Mouse (Mus musculus) adrenal gland, postnatal 10 days (tissue): ENCODE measurements at regions not wholly inside any gene's neighbourhood (a gene's known extent, or its start where the extent isn't known, plus 50 kb on each side); places are given as distances from the start of the nearest gene placed in this dataset. TPM values are rescaled to one million over a fixed set of nuclear protein-coding genes. Genes with fewer than 3 reads are reported as not detected.

Experiments used
- DNase-seq: peaks from one replicate; pipeline ENCODE4 v3.0.0; 2021; ENCODE audit warnings: mixed read lengths
- microRNA-seq: library from miRNA; unstranded; fragments of <30 nt; microRNA quantifications from one replicate; pipeline ENCODE4 v1.2.0, GENCODE M21; 2021

DNA sequence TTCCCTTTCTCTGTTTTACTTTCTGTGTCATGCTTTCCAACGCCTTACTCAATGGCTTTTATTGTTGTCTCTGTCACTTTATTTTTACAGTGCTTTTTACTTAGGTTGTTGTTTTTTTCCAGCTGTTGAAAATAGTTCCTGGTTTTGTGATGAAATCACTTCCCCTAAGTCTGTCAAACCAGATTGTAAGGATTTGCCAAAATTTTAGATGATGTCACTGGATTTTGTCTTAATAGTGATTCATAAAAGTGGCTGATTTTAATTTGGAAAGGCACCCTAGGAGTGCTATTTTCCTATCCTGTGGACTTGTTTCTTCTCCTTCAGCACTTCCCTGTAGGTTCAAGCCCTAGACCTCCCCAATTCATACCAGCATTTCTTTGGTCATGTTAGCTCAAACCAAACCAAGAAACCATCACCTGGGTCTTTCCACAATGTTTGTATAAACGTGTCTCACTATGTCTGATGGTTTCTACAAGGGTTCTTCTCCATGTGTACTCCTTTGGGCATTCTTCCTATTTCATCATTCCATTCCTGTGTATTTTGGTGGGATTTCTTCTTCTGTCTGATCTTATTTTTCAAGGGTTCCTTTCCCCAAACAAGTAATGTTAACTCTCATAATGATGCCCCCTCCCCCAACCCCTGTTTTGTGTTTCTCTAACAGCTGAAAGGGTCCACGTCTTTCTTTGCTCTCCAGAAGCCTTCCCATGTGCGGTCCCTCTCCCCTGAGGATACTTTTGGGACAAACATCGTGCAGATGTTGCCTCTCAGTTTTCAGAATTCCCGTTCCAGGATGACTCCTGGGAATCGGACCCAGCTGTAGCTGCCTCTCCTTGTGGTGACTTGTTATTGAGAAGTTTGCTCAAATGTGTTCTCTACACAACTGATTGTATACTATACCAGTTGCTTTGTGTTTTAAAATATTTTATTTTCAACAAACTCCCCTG, 89.5 kb upstream of the Dcn start:
- no peak for DNase-seq

- DNase-seq, result no peak
These were observed 82.2 kb upstream of the Dcn start for GRCm38 (mm10) chr10:97397062-97397771.

DNA sequence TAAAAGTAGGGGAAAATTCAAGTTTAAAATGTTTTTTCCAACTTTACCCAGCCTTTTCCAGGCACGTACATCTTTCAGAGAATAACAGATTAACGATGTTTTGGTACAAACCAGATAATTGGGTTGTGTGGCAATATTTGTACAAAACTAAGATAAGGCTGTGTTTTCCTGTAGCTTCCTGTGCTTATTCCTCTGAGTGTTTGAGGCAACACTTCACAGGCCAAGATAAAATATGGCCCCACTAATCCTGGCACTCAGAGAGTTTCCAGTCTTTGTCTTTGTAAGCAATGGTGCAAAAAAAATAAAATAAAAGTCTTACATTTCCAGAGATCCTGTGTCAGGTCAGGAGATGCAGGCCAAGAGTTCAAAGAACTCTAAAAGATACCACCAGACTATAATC, 81.5 kb upstream of the Dcn start:
- no peak for DNase-seq

DNA sequence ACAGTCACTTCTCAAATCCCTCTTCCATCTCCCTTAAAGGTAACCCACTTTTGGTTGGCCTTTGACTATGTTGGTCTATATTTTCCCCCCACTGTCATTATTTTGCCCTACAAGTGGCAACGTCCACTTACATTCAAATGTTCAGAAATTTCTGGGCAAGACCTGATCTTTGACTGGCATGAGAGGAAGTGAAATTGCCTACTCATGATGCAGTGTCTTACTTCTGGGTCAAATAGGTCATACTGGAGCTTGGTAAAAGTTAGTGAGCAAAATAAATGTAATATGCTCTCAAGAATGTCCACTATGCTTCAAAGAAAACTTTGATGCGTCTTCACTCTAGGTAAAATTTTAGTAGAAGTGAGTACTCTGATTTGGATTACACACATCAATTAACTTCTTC, 76.9 kb upstream of the Dcn start:
- DNase-seq, result no peak

DNA sequence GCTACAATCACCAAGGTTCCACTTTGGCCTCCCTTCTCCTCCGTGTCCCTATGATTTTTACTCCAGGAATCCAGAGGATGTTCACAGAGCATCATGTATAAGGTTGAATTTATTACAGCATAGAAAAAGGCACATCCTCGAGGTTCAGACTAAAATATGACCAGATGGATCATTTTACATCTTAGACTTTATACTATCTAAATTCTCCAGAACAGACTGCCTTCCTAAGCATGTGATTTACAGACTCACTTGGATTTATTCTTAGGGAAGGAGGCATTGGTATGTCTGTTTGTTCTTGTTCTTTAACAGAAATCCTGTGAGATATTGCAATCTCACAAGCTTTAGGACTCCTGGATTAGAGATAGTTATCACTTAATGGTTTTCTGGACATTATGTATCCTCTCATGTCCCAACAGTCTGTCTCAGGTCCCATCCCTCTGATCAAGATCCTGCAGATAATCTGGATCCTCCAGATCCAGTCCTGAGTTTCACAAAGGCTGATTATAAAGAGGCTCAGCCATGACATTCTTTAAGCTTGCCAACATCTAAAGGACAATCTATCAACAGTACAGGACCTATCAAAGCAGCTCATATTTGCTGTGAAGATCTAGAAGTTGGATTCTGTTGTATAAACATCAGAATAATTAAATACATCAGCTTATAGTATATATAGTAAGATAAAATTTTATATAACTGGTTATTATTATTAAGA, 75.2 kb upstream of the Dcn start:
- DNase-seq, result no peak

GRCm38 (mm10) chr10:97409181-97409581, 70.2 kb upstream of the Dcn start:
- peak; percentile 4 for DNase-seq

DNA sequence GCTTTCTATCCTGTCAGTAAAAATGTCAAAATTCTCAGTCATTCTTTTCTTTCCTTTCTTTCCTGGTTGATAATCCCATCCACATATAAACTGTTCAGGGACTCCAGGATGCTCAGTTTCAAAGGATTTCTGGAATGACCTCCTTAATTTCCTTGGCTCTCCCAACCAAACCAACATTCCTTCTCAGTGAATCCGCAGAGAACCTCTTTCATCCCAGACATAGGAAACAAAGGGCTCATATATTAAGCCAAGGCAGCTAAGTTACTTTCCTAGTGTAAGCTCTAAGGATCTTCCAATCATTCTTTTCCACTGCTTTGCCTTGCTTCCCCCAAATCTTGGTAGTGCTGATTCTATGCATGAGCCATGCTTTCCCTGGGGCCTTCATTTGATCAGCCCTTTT, 69.5 kb upstream of the Dcn start:
- DNase-seq, result no peak

- DNase-seq, result no peak
These were observed 56.8 kb upstream of the Dcn start for GRCm38 (mm10) chr10:97422579-97422978.

- no peak for DNase-seq
These were observed 56.2 kb upstream of the Dcn start for GRCm38 (mm10) chr10:97423039-97423700.

Small RNA genes in the stretch of these regions (microRNA-seq; reads per million reads assigned to microRNA genes)
- not detected for gene Gm24587
- gene Mir3966, result not detected
